8 mouse cellular contexts compared by ENCODE assay signal in the genomic region with DNA sequence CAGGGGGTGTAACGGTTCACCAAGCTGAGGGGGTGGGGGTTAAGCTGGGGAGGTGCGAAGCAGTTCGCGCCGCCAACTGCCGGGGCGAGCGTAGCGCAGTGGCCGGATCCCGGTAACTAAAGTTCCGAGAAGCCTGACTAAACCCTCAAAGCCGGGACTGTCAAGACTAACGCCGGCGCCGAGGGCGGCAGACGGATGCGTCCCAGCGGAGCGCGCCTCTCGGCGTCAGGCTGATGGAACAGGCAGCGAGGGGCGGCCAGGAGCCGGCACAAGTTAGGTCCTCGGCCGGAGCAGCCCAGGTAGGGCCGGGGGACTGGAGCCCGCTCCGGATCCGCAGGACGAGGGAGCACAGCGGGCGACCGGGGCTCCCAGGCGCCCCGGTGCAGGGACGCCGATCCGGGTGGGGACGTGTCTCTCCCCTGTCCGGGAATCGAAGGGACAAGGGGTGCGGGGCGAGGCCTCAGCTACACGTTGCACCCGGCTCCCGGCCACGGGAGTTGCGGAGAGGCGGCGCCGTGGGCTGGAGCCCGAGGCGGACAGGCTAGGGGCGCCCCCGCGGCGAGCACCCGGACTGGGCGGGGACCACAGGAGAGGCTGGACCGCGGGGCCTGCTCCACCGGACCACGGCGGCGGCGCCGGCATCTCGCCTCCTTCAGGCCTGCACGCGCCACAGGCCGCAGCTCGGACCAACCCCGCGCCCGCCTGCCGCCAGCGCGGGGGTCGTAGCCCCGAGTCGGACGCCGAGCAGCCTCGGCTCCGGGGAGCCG. TPM values are rescaled to one million over a fixed set of nuclear protein-coding genes. Genes with fewer than 3 reads are reported as not detected.
DNase-seq lines count a peak whose midpoint lies in the region; ATAC-seq lines count a peak whose summit lies in the region.

No protein-coding gene starts in this region.

- peak; percentile 84 for DNase-seq in NIH3T3 (ENCODE audit: low read depth)
- peak; percentile 74 for DNase-seq in cerebellum, adult 9-10 months
- DNase-seq in frontal cortex, postnatal 10 days (ENCODE audit: low spot score in 2 of 2) = peak; percentile 34 to 66
- peak; percentile 80 for DNase-seq in hindbrain, embryonic 11.5 days (ENCODE audit: low spot score)
- peak; percentile 67 to 72 for DNase-seq in layer of hippocampus, postnatal 36 days
- peak; percentile 79 to 88 for DNase-seq in lung, postnatal 4 days
- peak; percentile 72 for DNase-seq in right cerebral cortex, adult 18-20 months
- peak; percentile 83 for DNase-seq in urinary bladder, adult 2 months (ENCODE audit: low spot score)

- H3K36me3 ChIP-seq in hindbrain, embryonic 11.5 days (ENCODE audit: control insufficient read depth, insufficient read depth, low read length) = no peaks in the 10 kb centered on the region

- H3K4me1 ChIP-seq in hindbrain, embryonic 11.5 days (replicated peaks; ENCODE audit: control insufficient read depth, insufficient read depth, low read length) = no peaks in the 10 kb centered on the region

- no peaks in the 10 kb centered on the region for H3K9me3 ChIP-seq in hindbrain, embryonic 11.5 days (ENCODE audit: control insufficient read depth, low read length)

- peak; percentile 87 for ATAC-seq in hindbrain, embryonic 11.5 days (ENCODE audit: low FRiP score)

- H3K4me2 ChIP-seq in hindbrain, embryonic 11.5 days (replicated peaks; ENCODE audit: low read depth, low read length) = peak overlapping the region; percentile 92

- peak overlapping the region; percentile 90 for H3K4me3 ChIP-seq in hindbrain, embryonic 11.5 days (ENCODE audit: low read depth, low read length)

- WGBS in hindbrain, embryonic 11.5 days = under 1% methylated on average over 78 of the region's 91 CpGs

- no peaks in the 10 kb centered on the region for H3K27me3 ChIP-seq in hindbrain, embryonic 11.5 days (ENCODE audit: control insufficient read depth, insufficient read depth, low read length)

- H3K27ac ChIP-seq in hindbrain, embryonic 11.5 days (ENCODE audit: low read depth, low read length) = peak overlapping the region; percentile 93

- peak overlapping the region; percentile 95 for H3K9ac ChIP-seq in hindbrain, embryonic 11.5 days (ENCODE audit: low read depth, low read length)

RNA-seq across cellular contexts. Expression of gene Galnt7, which starts 1.0 kb away (rescaled TPM):
- polyA plus RNA-seq in hindbrain, embryonic 11.5 days (2014; fragmentation: Nextera tagmentation; extraction: Ambion mirVana) = 17.3 and 19.3 TPM in 2 replicates
- total RNA-seq in layer of hippocampus, postnatal 36 days (2021) = 10 to 100 TPM; 10.1 to 10.4 TPM
- 13.2 and 13.4 TPM in 2 replicates for polyA plus RNA-seq in urinary bladder, adult 2 months (2012; rRNA removed)

Comparison
In these comparisons a context has a peak if more than half of its experiments do, and no peak if none do; other contexts are left out.
1. Peak in every context shown above with its lines: DNase-seq, ATAC-seq, H3K4me3 ChIP-seq and H3K27ac ChIP-seq.